Mouse (Mus musculus) forebrain, embryonic 10.5 days (tissue): ENCODE measurements around the gene Olfr203. TPM values are rescaled to one million over a fixed set of nuclear protein-coding genes. Genes with fewer than 3 reads are reported as not detected.
"Not testable (repeated sequence)": the region's sequence is repeated elsewhere in the genome, so short reads cannot be mapped to it uniquely, and the experiment has no call there.

Experiments used
- DNase-seq: peaks from one replicate; pipeline ENCODE4 v3.0.0-alpha.2; 2017; ENCODE audit warnings: low spot score; ENCODE audit errors: extremely low spot score
- H3K27ac ChIP-seq: fragments of 300-500 bp; sonication (generic); 2 replicates; pipeline ENCODE4 v1.5.1; 2016; ENCODE audit warnings: mild to moderate bottlenecking
- H3K27me3 ChIP-seq: fragments of 300-500 bp; sonication (generic); 2 replicates; pipeline ENCODE4 v1.6.1; 2016; ENCODE audit warnings: mild to moderate bottlenecking; ENCODE audit not compliant: poor library complexity, severe bottlenecking
- H3K36me3 ChIP-seq: fragments of 300-500 bp; sonication (generic); replicated peaks from 2 replicates; pipeline ENCODE4 v1.6.1; 2016; ENCODE audit warnings: mild to moderate bottlenecking, moderate library complexity
- H3K4me1 ChIP-seq: fragments of 300-500 bp; sonication (generic); 2 replicates; pipeline ENCODE4 v1.6.1; 2016
- H3K4me3 ChIP-seq: fragments of 300-500 bp; sonication (generic); 2 replicates; pipeline ENCODE4 v1.5.1; 2016; ENCODE audit warnings: mild to moderate bottlenecking, moderate library complexity
- H3K9me3 ChIP-seq: fragments of 300-500 bp; sonication (generic); 2 replicates; pipeline ENCODE4 v1.6.1; 2016; ENCODE audit warnings: mild to moderate bottlenecking, moderate library complexity
- WGBS: fragments of 180-500 bp; shearing (Covaris S2); methylation state at CpG from one replicate; pipeline ENCODE4 v1.1.7; 2016; 5-methylcytosine and 5-hydroxymethylcytosine counted together
- polyA plus RNA-seq: library from polyadenylated mRNA; unstranded; fragments of >200 nt; fragmentation: Nextera tagmentation; extraction: Ambion mirVana; gene quantifications from 2 replicates; pipeline ENCODE4 v1.2.1, GENCODE M21; 2016

The Olfr203 gene
- polyA plus RNA-seq, result not detected in 2 replicates

DNA sequence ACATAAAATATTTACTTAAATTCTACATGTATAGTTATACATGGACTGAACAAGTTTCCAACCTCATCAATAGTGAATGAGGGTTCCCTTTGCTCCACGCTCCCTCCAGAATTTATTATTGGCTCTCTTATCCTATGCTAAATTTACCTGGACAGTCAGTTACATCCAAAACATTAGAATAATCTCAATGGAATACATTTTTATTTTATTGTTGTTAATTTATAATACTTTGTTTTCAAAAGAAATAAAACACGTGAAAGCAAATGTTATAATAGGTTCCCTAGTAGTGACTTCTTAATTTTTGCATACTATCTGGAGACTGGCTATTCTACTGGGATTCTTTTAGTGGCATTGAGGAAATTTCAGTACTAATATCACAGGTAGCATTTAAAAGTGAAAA is at the start of gene Olfr203:
Gene Olfr203, plus strand, starts transcription at position 301 of the 400 bp plus-strand sequence.
- no peaks in the 10 kb centered on the region for H3K27me3 ChIP-seq
- DNase-seq, result no peak
- no peaks in the 10 kb centered on the region for H3K4me1 ChIP-seq
- WGBS, result 85% methylated on average over 2 of the region's 2 CpGs
- H3K4me3 ChIP-seq, result no peak within 1 kb of the TSS
- no peaks in the 10 kb centered on the region for H3K36me3 ChIP-seq
- H3K27ac ChIP-seq, result no peak within 1 kb of the TSS
- H3K9me3 ChIP-seq, result no peaks in the 10 kb centered on the region

DNA sequence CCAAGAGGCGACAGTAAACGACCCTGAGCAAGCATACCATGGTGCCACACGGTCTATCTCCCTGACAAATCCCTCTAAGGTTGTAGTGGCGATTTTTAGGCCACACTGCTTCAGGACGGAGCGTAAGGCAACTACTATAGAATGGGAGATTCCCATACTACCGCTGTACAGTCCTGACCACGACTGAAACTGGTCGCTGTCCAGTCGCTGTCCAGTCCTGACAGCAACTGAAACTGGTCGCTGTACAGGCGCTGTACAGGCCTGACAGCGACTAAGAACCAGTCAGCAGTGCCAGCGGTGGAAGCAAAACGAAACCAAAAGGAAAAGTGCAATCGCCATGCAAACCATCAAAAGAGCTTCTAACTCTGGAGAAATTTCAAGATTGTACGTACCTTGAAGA is 49.0 kb upstream of the Olfr203 start:
- H3K4me1 ChIP-seq, result no peaks in the 10 kb centered on the region
- no peak for DNase-seq
- H3K4me3 ChIP-seq, result no peak overlapping the region
- no peaks in the 10 kb centered on the region for H3K27me3 ChIP-seq
- H3K36me3 ChIP-seq, result no peaks in the 10 kb centered on the region
- WGBS, result 88% methylated on average over 17 of the region's 17 CpGs
- H3K9me3 ChIP-seq, result peaks cover 8% of the 10 kb centered on the region
- H3K27ac ChIP-seq, result no peak overlapping the region

DNA sequence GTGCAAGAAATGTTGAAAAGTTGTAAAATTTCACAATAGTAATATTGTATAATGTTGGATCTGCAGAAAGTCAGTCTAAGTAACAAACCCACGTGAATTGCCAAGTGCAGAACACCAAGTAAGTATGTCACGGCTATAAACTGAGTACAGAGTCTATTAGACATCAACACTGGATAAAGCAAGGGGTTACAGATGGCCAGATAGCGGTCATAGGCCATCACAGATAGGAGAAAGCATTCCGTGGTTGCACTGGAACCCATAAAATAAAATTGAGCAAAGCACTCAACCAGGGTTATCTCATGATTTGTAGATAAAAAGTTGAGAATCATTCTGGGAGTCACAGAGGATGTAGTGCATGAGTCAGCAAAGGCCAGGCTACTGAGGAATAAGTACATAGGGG is 29.6 kb upstream of the Olfr203 start:
- not testable (repeated sequence) for H3K4me1 ChIP-seq, H3K27ac ChIP-seq, H3K9me3 ChIP-seq, H3K36me3 ChIP-seq, H3K27me3 ChIP-seq, H3K4me3 ChIP-seq, DNase-seq
- WGBS, result 77% methylated on average over 4 of the region's 4 CpGs

DNA sequence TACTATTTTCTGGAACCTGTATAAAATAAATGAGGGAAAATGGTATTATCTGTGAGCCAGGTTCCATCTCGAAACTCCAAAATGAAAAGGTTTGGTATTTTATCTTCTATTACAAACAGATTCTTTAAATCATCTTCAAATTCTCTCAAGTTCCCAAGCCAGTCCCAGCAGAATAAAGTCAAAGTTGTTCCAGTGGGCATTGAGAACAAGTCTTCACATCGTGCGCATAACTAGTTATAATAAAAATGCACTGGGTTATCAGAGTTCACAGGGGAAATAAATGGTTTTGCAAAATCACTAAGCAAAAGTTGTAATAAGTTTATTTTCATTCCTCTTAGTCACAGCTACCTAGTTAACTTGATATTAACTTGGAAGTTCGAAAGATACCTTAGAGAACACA is 26.1 kb upstream of the Olfr203 start, which contains the start of gene Olfr201:
Gene Olfr201, minus strand, starts transcription at position 101 of the 400 bp plus-strand sequence.
- not testable (repeated sequence) for H3K27me3 ChIP-seq, H3K4me3 ChIP-seq, H3K9me3 ChIP-seq, H3K36me3 ChIP-seq, H3K4me1 ChIP-seq, H3K27ac ChIP-seq, DNase-seq
- WGBS, result 93% methylated on average over 4 of the region's 4 CpGs

DNA sequence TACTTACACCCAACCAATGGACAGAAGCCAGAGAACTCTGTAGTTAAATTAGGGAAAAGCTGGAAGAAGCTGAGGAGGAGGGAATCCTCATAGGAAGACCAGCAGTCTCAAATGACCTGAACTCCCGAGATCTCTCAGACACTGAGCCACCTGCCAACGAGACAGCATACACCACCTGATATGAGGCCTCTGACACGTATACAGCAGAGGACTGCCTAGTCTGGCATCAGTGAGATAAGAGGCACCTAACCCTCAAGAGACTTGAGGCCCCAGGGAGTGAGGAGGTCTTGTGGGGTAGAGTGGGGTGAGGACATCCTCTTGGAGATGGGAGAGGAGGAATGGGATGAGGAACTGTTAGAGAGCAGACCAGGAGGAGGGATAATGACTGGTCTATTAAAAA is 18.1 kb upstream of the Olfr203 start:
- no peak overlapping the region for H3K27ac ChIP-seq
- no peak overlapping the region for H3K4me3 ChIP-seq
- 85% methylated on average over 3 of the region's 3 CpGs for WGBS
- no peaks in the 10 kb centered on the region for H3K36me3 ChIP-seq
- H3K9me3 ChIP-seq, result no peaks in the 10 kb centered on the region
- no peaks in the 10 kb centered on the region for H3K4me1 ChIP-seq
- no peak for DNase-seq
- H3K27me3 ChIP-seq, result no peaks in the 10 kb centered on the region

DNA sequence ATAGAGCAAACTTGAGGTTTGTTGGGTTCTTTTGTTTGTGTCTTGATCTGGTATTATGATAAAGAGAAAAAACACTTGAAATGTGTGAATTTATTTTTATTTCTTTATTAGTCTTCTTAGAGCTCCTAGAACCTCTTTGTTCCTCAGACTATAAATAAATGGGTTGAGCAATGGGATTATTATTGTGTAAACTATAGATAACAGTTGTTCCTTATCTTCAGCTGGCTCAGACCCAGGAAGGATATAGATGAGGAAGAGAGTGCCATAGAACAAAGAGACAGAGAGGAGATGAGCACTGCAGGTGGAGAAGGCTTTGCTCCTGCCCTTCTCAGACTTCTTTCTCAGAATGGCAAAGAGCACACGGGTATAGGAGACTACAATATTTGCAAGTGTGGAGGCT is 15.2 kb upstream of the Olfr203 start:
- no peaks in the 10 kb centered on the region for H3K4me1 ChIP-seq
- H3K4me3 ChIP-seq, result no peak overlapping the region
- WGBS, result 86% methylated on average over 1 of the region's 1 CpGs
- no peaks in the 10 kb centered on the region for H3K36me3 ChIP-seq
- H3K27ac ChIP-seq, result no peak overlapping the region
- H3K9me3 ChIP-seq, result no peaks in the 10 kb centered on the region
- no peaks in the 10 kb centered on the region for H3K27me3 ChIP-seq
- no peak for DNase-seq

DNA sequence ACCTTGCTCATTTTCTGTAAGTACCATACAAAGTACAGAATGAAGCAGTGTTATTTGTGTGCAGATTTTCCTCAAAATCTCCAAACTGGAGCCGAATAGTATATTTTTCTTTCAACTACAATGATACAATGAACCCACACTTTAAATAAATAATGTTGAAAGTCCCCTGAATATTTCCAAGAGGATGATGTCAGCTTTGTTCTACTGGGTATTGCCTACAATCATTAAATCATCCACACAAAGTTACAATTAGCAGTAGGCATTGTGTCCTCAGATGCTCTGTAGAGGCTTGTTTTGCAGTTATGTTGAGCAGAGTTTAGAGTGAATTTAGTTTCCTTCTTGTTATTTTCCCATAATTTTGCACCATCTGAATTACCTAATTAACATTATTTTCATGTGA is 12.0 kb upstream of the Olfr203 start, which contains the start of gene Olfr202:
Gene Olfr202, minus strand, starts transcription at position 101 of the 400 bp plus-strand sequence.
- Histone ChIP-seq H3K9me3 (no peaks in the 10 kb centered on the region), H3K27me3 (no peaks in the 10 kb centered on the region), H3K27ac (no peak within 1 kb of the TSS), H3K36me3 (no peaks in the 10 kb centered on the region), H3K4me3 (no peak within 1 kb of the TSS), H3K4me1 (no peaks in the 10 kb centered on the region)
- no peak for DNase-seq
- WGBS, result 94% methylated on average over 1 of the region's 1 CpGs

DNA sequence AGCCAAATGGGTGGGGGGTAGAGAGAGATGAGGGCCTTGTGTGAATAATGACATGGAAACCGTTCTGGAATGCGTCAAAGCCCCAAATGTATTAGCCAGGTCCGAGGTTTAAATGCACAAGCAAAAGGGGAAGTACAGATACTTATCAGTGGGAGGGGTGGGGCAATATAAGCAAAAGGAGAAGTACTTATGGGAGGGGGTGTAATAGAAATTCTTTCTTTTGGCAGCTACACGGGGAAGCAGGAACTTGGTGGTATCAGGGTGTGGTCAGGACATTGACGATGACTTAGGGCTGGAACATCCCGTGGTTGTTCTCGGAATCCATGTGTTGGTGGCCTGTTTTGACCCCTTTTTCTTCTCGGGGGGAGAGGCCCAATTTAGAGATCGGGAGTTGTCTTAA is 11.1 kb upstream of the Olfr203 start:
- 90% methylated on average over 9 of the region's 9 CpGs for WGBS
- not testable (repeated sequence) for H3K4me3 ChIP-seq, H3K36me3 ChIP-seq, H3K9me3 ChIP-seq, H3K27ac ChIP-seq, DNase-seq, H3K4me1 ChIP-seq, H3K27me3 ChIP-seq

DNA sequence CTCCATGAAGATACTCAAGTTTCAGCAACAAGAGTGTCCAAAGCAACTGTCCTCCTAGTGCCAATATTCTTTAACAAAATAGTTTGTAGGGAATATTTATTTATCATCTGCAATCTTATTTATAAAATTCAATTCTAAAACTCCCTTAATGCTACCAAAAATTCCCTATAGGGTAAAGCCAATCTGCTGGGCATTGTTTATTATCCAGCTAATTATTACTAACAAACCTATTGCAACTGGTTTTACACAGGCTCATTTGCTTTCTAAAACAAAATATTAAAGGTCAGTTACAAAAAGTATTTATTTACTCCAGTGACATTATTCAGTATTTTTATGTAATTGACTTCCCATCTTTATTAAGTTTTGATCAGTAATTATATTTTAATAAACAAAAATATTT is 19.5 kb downstream of the Olfr203 start, which contains the start of gene Olfr204:
Gene Olfr204, minus strand, starts transcription at position 101 of the 400 bp plus-strand sequence.
- no peaks in the 10 kb centered on the region for H3K27me3 ChIP-seq
- no peak within 1 kb of the TSS for H3K27ac ChIP-seq
- no peak within 1 kb of the TSS for H3K4me3 ChIP-seq
- H3K36me3 ChIP-seq, result no peaks in the 10 kb centered on the region
- no peak for DNase-seq
- no peaks in the 10 kb centered on the region for H3K4me1 ChIP-seq
- H3K9me3 ChIP-seq, result no peaks in the 10 kb centered on the region

DNA sequence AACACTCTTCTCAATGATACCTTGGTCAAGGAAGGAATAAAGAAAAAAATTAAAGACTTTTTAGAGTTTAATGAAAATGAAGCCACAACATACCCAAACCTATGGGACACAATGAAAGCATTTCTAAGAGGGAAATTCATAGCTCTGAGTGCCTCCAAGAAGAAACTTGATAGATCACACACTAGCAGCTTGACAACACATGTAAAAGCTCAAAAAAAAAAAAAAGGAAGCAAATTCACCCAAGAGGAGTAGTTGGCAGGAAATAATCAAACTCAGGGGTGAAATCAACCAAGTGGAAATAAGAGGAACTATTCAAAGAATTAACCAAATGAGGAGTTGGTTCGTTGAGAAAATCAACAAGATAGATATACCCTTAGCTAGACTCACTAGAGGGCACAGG is 24.6 kb downstream of the Olfr203 start:
- not testable (repeated sequence) for H3K4me3 ChIP-seq, H3K9me3 ChIP-seq, H3K36me3 ChIP-seq, H3K4me1 ChIP-seq, H3K27me3 ChIP-seq, H3K27ac ChIP-seq, DNase-seq
- WGBS, result 76% methylated on average over 1 of the region's 1 CpGs

DNA sequence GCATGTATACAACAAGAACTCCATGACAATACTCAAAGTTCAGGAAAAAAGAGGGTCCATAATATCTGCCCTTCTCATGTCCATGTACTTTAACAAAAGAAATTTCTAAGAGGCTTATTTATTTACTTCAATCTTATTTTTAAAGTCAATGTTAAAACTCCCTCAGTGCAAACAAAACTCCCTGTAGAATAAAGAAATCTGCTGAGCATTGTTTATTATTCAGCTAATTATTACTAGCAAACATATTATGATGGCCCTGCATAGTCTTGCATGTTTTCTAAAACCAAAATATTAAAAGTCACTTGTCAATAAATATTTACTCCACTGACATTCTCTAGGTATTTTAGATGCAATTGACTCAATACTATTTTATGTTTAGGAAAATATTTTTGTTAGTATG is 32.4 kb downstream of the Olfr203 start, which contains the start of gene Olfr205:
Gene Olfr205, minus strand, starts transcription at position 101 of the 400 bp plus-strand sequence.
- H3K27ac ChIP-seq, result no peak within 1 kb of the TSS
- H3K4me1 ChIP-seq, result no peaks in the 10 kb centered on the region

DNA sequence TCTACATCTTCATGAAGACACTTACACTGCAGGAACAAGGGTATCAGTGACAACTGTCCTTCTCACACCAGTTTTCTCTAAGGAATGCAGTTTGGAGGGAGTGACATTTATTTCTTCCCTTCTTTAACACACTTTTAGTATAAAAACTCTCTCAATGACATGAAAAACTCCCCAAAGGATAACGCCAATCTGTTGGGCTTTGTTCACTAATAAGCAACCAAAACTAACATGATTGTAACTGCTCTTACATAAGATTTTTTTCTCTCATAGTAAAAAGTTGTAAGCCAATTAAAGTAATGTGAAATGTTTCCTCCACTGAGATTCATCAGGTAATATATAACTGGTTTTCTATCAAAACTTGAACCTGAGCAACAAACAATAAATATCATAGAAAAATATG is 50.5 kb downstream of the Olfr203 start, which contains the start of gene Olfr206:
Gene Olfr206, minus strand, starts transcription at position 101 of the 400 bp plus-strand sequence.
- H3K4me1 ChIP-seq, result no peaks in the 10 kb centered on the region
- H3K36me3 ChIP-seq, result no peaks in the 10 kb centered on the region
- DNase-seq, result no peak
- no peaks in the 10 kb centered on the region for H3K9me3 ChIP-seq
- no peak within 1 kb of the TSS for H3K4me3 ChIP-seq
- H3K27ac ChIP-seq, result no peak within 1 kb of the TSS
- no peaks in the 10 kb centered on the region for H3K27me3 ChIP-seq
- 80% methylated on average over 1 of the region's 1 CpGs for WGBS

More for the DNA sequence above, 32.4 kb downstream of the Olfr203 start, which contains the start of gene Olfr205:
- no peaks in the 10 kb centered on the region for H3K27me3 ChIP-seq
- no peaks in the 10 kb centered on the region for H3K36me3 ChIP-seq
- H3K9me3 ChIP-seq, result peaks cover 5% of the 10 kb centered on the region; the same call in 1 of the 2 replicates
- no peak within 1 kb of the TSS for H3K4me3 ChIP-seq
- DNase-seq, result no peak
